Mouse (Mus musculus) kidney, adult 18-20 months (tissue): ENCODE data around the gene Cirbp.

Source experiments
- DNase-seq: peaks from one replicate; pipeline ENCODE4 v3.0.0; 2021

Cirbp gene

GRCm38 (mm10) chr10:80165392-80166128 lies at the start of gene Cirbp:
TSS of gene Cirbp (plus strand) at chr10:80165985.
- DNase-seq = peak; percentile 50

GRCm38 (mm10) chr10:80116563-80116926 lies 49.2 kb upstream of the Cirbp start:
- DNase-seq = no peak

- peak; percentile 58 for DNase-seq
Measured at GRCm38 (mm10) chr10:80116927-80117691, 48.7 kb upstream of the Cirbp start.

GRCm38 (mm10) chr10:80117736-80118135 lies 48.0 kb upstream of the Cirbp start:
- DNase-seq = no peak

- DNase-seq = no peak
Measured at GRCm38 (mm10) chr10:80118552-80118951, 47.2 kb upstream of the Cirbp start.

GRCm38 (mm10) chr10:80120146-80120545 lies 45.6 kb upstream of the Cirbp start:
- DNase-seq = no peak

- DNase-seq = no peak
Measured at GRCm38 (mm10) chr10:80121639-80122038, 44.1 kb upstream of the Cirbp start.

GRCm38 (mm10) chr10:80123932-80124562 lies 41.7 kb upstream of the Cirbp start:
- no peak for DNase-seq

- no peak for DNase-seq
Measured at GRCm38 (mm10) chr10:80127920-80128319, 37.9 kb upstream of the Cirbp start.

- peak; percentile 29 for DNase-seq
Measured at GRCm38 (mm10) chr10:80129846-80130245, 35.9 kb upstream of the Cirbp start.

- peak; percentile 74 for DNase-seq
Measured at GRCm38 (mm10) chr10:80130403-80131031, 35.3 kb upstream of the Cirbp start.

- no peak for DNase-seq
Measured at GRCm38 (mm10) chr10:80131316-80131951, 34.4 kb upstream of the Cirbp start.

- no peak for DNase-seq
Measured at GRCm38 (mm10) chr10:80131952-80132350, 33.8 kb upstream of the Cirbp start.

GRCm38 (mm10) chr10:80133226-80133849 lies 32.4 kb upstream of the Cirbp start:
- DNase-seq = no peak

- no peak for DNase-seq
Measured at GRCm38 (mm10) chr10:80134421-80134820, 31.4 kb upstream of the Cirbp start.

GRCm38 (mm10) chr10:80135161-80135560 lies 30.6 kb upstream of the Cirbp start:
- DNase-seq = no peak

- DNase-seq = no peak
Measured at GRCm38 (mm10) chr10:80135641-80136040, 30.1 kb upstream of the Cirbp start.

- no peak for DNase-seq
Measured at GRCm38 (mm10) chr10:80136179-80136951, 29.4 kb upstream of the Cirbp start.

- no peak for DNase-seq
Measured at GRCm38 (mm10) chr10:80136952-80137625, 28.7 kb upstream of the Cirbp start.

- no peak for DNase-seq
Measured at GRCm38 (mm10) chr10:80137626-80138552, 27.9 kb upstream of the Cirbp start.
